Comparison of ENCODE assay signal across 8 mouse cellular contexts in the genomic region with DNA sequence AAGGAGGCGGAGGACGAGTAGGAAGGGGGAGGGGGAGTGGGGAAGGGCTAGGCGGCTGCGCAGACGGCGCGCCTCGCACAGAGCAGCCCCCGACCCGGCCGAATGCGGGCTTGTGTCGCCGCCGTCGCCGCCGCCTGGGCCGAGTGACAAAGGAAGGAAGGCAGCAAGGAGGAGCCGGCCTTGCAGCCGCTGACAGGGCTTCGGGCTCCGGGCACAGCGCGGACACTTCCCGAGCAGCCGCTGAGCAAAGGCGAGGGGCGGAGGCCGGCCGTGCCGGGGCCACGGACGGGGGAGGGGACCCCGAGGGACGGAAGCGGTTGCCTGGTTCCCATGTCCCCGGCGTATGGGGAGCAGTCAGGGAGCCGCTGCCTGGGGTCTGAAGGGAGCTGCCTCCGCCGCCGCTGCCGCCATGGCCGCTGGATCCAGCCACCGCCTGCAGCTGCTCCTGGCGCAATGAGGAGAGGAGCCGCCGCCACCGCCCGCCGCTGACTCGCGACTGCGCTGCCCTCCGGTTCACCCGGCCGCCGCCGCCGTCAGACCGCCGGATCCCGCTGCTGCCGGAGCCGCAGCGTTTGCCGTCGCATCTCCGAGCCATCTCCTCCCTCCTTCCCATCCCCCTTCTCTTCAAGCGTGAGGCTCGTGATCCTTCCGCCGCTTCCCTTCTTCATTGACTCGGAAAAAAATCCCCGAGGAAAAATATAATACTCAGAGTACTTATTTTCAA. TPM values are rescaled to one million over a fixed set of nuclear protein-coding genes. Genes with fewer than 3 reads are reported as not detected.
DNase-seq lines count a peak whose midpoint lies in the region; ATAC-seq lines count a peak whose summit lies in the region.

No protein-coding gene starts in this region.

- H3K27me3 ChIP-seq in heart, embryonic 10.5 days (ENCODE audit: insufficient read depth, poor library complexity, severe bottlenecking), result no peaks in the 10 kb centered on the region
- no peaks in the 10 kb centered on the region for H3K27me3 ChIP-seq in hindbrain, embryonic 14.5 days (ENCODE audit: control insufficient read depth, insufficient read depth, low read length)

- H3K27ac ChIP-seq in heart, embryonic 10.5 days, result peak overlapping the region; percentile 99
- peak overlapping the region; percentile 100 for H3K27ac ChIP-seq in hindbrain, embryonic 14.5 days

- no peaks in the 10 kb centered on the region for H3K36me3 ChIP-seq in heart, embryonic 10.5 days
- 0 out of 2 replicates have a peak, but pooled peaks cover 3% of the 10 kb centered on the region for H3K36me3 ChIP-seq in hindbrain, embryonic 14.5 days (replicated peaks; ENCODE audit: control insufficient read depth, insufficient read depth)

- peak overlapping the region; percentile 99 for H3K9ac ChIP-seq in hindbrain, embryonic 14.5 days

- under 1% methylated on average over 57 of the region's 76 CpGs for WGBS in heart, embryonic 10.5 days
- WGBS in hindbrain, embryonic 14.5 days, result under 1% methylated on average over 66 of the region's 76 CpGs

- DNase-seq in heart, embryonic 10.5 days (ENCODE audit: low spot score), result no peak
- DNase-seq in heart, postnatal 10 days, result no peak
- DNase-seq in 3T3-L1 (ENCODE audit: low read depth, low spot score), result peak; percentile 78
- DNase-seq in c-Kit-positive CD71-positive TER-119-positive erythroid progenitor cells, embryonic 14.5 days (ENCODE audit: low spot score), result peak; percentile 48
- peak; percentile 66 for DNase-seq in hindbrain, embryonic 14.5 days (ENCODE audit: low spot score)
- DNase-seq in adrenal gland, adult 2 months, result no peak
- DNase-seq in testis, postnatal 10 days (ENCODE audit: low spot score), result no peak

- H3K4me1 ChIP-seq in heart, embryonic 10.5 days, result peaks cover 17% of the 10 kb centered on the region
- peaks cover 29% of the 10 kb centered on the region for H3K4me1 ChIP-seq in hindbrain, embryonic 14.5 days (replicated peaks; ENCODE audit: control insufficient read depth, insufficient read depth, low read length)

- intact Hi-C loops in heart, postnatal 10 days (cut with DNase I), result loop anchor here (2.0 to 10.0 kb wide), 6 partner anchors 41 to 405 kb away; no protein-coding TSS in a partner anchor

- H3K4me3 ChIP-seq in heart, embryonic 10.5 days, result peak overlapping the region; percentile 93
- H3K4me3 ChIP-seq in hindbrain, embryonic 14.5 days (replicated peaks; ENCODE audit: low read length), result peak overlapping the region; percentile 97

- no peak for ATAC-seq in hindbrain, embryonic 14.5 days (ENCODE audit: low FRiP score)
- ATAC-seq in megakaryocyte-erythroid progenitor cell, adult 5-6 weeks (replicated peaks; ENCODE audit: low FRiP score, low TSS enrichment, poor library complexity, severe bottlenecking), result 0 out of 2 replicates have a peak, but pooled peaks have one; percentile 0

- H3K9me3 ChIP-seq in heart, embryonic 10.5 days, result no peaks in the 10 kb centered on the region
- no peaks in the 10 kb centered on the region for H3K9me3 ChIP-seq in hindbrain, embryonic 14.5 days (ENCODE audit: control insufficient read depth, low read length)

- H3K4me2 ChIP-seq in hindbrain, embryonic 14.5 days (replicated peaks), result peak overlapping the region; percentile 68

RNA-seq across cellular contexts. Expression of a gene that starts 0.8 kb away (rescaled TPM):
- 39.3 and 47.8 TPM in 2 replicates for polyA plus RNA-seq in heart, embryonic 10.5 days (2016; fragmentation: Nextera tagmentation; extraction: Ambion mirVana)
- 10 to 100 TPM; 68.7 to 69.9 TPM for total RNA-seq in heart, postnatal 10 days (2021)
- polyA plus RNA-seq in hindbrain, embryonic 14.5 days (2014; fragmentation: Nextera tagmentation; extraction: Ambion mirVana), result 164 and 171 TPM in 2 replicates
- total RNA-seq in megakaryocyte-erythroid progenitor cell, adult 5-6 weeks (2014; fragmentation: Nextera tagmentation), result 34.1 and 54.9 TPM in 2 replicates
- 31.8 and 44.1 TPM in 2 replicates for total RNA-seq in megakaryocyte-erythroid progenitor cell, adult 5-6 weeks (2017)
- total RNA-seq in adrenal gland, adult 2 months (2021), result 10 to 100 TPM; 49.2 to 81.7 TPM
- polyA plus RNA-seq in adrenal gland, adult 2 months (2012; rRNA removed), result 16.2 and 21.9 TPM in 2 replicates

Comparison
In these comparisons a context has a peak if more than half of its experiments do, and no peak if none do; other contexts are left out.
1. DNase-seq: peak in 3T3-L1 (single experiment), c-Kit-positive CD71-positive TER-119-positive erythroid progenitor cells, embryonic 14.5 days (single experiment) and hindbrain, embryonic 14.5 days (single experiment); none in heart, embryonic 10.5 days (single experiment), heart, postnatal 10 days (0 of 2), adrenal gland, adult 2 months (single experiment) and testis, postnatal 10 days (single experiment).